Mouse (Mus musculus) liver, embryonic 16.5 days (tissue): ENCODE data around the gene Cradd. TPM values are rescaled to one million over a fixed set of nuclear protein-coding genes. Genes with fewer than 3 reads are reported as not detected.
A peak's percentile ranks its signal among the peaks of the same experiment; 100 is the strongest.

Experiments used
- ATAC-seq: fragments of 200-750 bp; cut with Nextera tagmentation; 2 replicates; pipeline ENCODE4 v1.8.0; 2017; ENCODE audit warnings: low read depth, mild to moderate bottlenecking, moderate number of reproducible peaks, moderate library complexity
- H3K27ac ChIP-seq: fragments of 300-500 bp; sonication (generic); 2 replicates; pipeline ENCODE4 v1.5.1; 2014; ENCODE audit warnings: mild to moderate bottlenecking, low read length
- H3K27me3 ChIP-seq: fragments of 300-500 bp; sonication (generic); 2 replicates; pipeline ENCODE4 v1.6.1; 2014; ENCODE audit warnings: low read depth, low read length, mixed read lengths; ENCODE audit not compliant: control insufficient read depth, insufficient read depth
- H3K36me3 ChIP-seq: fragments of 300-500 bp; sonication (generic); 2 replicates; pipeline ENCODE4 v1.6.1; 2014; ENCODE audit warnings: mild to moderate bottlenecking; ENCODE audit not compliant: control insufficient read depth, insufficient read depth
- H3K4me1 ChIP-seq: fragments of 300-500 bp; sonication (generic); 2 replicates; pipeline ENCODE4 v1.6.1; 2014; ENCODE audit warnings: low read depth, low read length, mixed read lengths; ENCODE audit not compliant: control insufficient read depth
- H3K4me2 ChIP-seq: fragments of 300-500 bp; sonication (generic); 2 replicates; pipeline ENCODE4 v1.6.1; 2014; ENCODE audit warnings: low read depth, low read length, mixed read lengths
- H3K4me3 ChIP-seq: fragments of 300-500 bp; sonication (generic); 2 replicates; pipeline ENCODE4 v1.5.1; 2014; ENCODE audit warnings: low read depth, mild to moderate bottlenecking, low read length
- H3K9ac ChIP-seq: fragments of 300-500 bp; sonication (generic); 2 replicates; pipeline ENCODE4 v1.6.1; 2014; ENCODE audit warnings: low read depth, low read length
- H3K9me3 ChIP-seq: fragments of 300-500 bp; sonication (generic); replicated peaks from 2 replicates; pipeline ENCODE4 v1.6.1; 2016; ENCODE audit warnings: low read length; ENCODE audit not compliant: control insufficient read depth
- WGBS: fragments of 180-500 bp; shearing (Covaris S2); extraction: QIAGEN DNeasy Blood & Tissue Kit; methylation state at CpG from one replicate; pipeline ENCODE4 v1.1.7; 2014; ENCODE audit not compliant: insufficient replicate concordance; 5-methylcytosine and 5-hydroxymethylcytosine counted together
- polyA plus RNA-seq: library from polyadenylated mRNA; unstranded; fragments of >200 nt; fragmentation: Nextera tagmentation; extraction: Ambion mirVana; gene quantifications from 2 replicates; pipeline ENCODE4 v1.2.1, GENCODE M21; 2015

Cradd gene
- polyA plus RNA-seq, 1 experiment from 2014 or later = 4.4 TPM

GRCm38 (mm10) chr10:95292269-95292668, 31.7 kb downstream of the Cradd start:
- 22% methylated on average over 5 of the region's 5 CpGs for WGBS
- H3K27ac ChIP-seq = no peak overlapping the region
- no peaks in the 10 kb centered on the region for H3K27me3 ChIP-seq
- no peak overlapping the region for H3K4me3 ChIP-seq
- no peaks in the 10 kb centered on the region for H3K9me3 ChIP-seq
- H3K4me1 ChIP-seq = peaks cover 40% of the 10 kb centered on the region
- ATAC-seq = no peak
- H3K36me3 ChIP-seq = no peaks in the 10 kb centered on the region
- H3K9ac ChIP-seq = no peak overlapping the region
- H3K4me2 ChIP-seq = no peak overlapping the region

DNA sequence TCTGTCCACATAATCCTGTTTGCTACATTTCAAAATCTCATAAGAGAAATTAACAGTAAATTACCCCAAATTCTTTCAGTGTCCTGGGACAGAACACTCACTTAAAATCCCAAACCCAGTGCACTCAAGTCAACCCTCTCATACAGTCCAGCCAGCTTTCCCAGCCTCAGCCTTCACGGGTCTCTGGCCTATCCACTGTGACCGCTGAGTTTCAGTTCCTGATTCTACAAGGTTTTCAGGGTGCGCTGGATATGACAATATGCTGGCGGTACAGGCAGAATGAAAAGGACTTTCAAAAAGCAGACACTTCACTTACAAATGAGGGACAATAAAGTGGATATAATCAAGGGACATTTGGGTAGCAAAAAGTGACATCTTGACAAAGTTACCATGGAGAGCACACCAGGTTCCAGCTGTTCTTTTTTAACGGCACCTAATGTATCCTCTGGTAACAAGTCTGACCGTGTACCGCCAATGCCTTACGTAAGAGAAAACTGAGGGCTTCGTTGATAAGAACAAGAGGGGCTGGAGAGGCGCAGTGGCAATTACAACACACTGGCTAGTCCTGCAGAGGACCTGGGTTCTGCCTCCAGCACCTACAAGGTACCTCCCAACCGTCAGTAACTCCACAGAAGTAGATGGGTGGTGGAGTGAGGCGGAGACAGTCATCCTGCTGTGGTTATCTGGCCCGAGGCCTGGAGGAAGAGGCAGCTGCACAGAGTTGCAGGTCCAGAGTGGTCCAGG, 32.6 kb downstream of the Cradd start:
- WGBS = 40% methylated on average over 13 of the region's 13 CpGs
- Histone ChIP-seq H3K27ac (peak overlapping the region; percentile 52), H3K9me3 (no peaks in the 10 kb centered on the region), H3K9ac (peak overlapping the region; percentile 31; the same call in 1 of the 2 replicates), H3K4me1 (peaks cover 35% of the 10 kb centered on the region), H3K4me3 (no peak overlapping the region), H3K36me3 (no peaks in the 10 kb centered on the region), H3K27me3 (no peaks in the 10 kb centered on the region), H3K4me2 (0 out of 2 replicates have a peak overlapping the region, but pooled peaks have one; percentile 9)
- ATAC-seq = peak; percentile 61

DNA sequence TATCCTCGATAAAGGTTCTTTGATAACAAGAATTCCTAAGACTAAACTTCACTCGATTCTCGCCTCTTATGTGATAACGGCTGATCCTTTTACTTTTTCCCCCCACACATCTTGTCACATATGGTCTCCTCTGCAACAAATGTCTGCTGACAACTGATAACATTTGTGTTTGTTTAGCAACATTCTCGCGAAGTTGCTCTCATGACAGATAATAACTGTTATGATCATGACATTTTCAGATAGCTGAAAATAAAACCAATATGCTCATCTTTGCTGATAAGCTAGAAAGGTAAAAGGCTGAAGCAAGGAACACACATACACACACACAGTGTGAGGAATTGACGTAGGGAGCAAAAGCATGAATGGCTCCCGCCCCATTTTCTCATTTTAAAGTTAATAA, 34.1 kb downstream of the Cradd start:
- Histone ChIP-seq H3K9me3 (no peaks in the 10 kb centered on the region), H3K27ac (peak overlapping the region; percentile 79), H3K9ac (no peak overlapping the region), H3K36me3 (no peaks in the 10 kb centered on the region), H3K27me3 (no peaks in the 10 kb centered on the region), H3K4me3 (no peak overlapping the region), H3K4me1 (peaks cover 35% of the 10 kb centered on the region), H3K4me2 (peak overlapping the region; percentile 43)
- WGBS = 27% methylated on average over 8 of the region's 8 CpGs
- peak; percentile 78 for ATAC-seq

DNA sequence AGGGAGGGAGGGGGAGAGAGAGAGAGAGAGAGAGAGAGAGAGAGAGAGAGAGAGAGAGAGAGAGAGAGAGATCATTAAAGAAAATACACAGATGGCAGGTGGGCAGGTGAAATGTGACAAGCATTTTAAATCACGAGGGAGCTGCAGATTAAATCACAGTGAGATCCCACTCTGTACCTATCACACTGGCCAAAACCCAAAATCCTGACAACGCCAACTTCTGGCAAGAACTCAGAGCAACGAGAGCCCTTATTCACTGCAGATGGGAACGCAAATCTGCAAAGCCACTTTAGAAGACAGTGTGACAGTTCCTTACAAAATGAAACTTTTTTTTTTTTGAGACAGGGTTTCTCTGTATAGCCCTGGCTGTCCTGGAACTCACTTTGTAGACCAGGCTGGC, 35.7 kb downstream of the Cradd start:
- H3K27ac ChIP-seq = no peak overlapping the region
- no peak for ATAC-seq
- 68% methylated on average over 4 of the region's 4 CpGs for WGBS
- no peaks in the 10 kb centered on the region for H3K9me3 ChIP-seq
- H3K36me3 ChIP-seq = no peaks in the 10 kb centered on the region
- H3K9ac ChIP-seq = no peak overlapping the region
- H3K4me2 ChIP-seq = no peak overlapping the region
- peaks cover 43% of the 10 kb centered on the region for H3K4me1 ChIP-seq
- no peaks in the 10 kb centered on the region for H3K27me3 ChIP-seq
- H3K4me3 ChIP-seq = no peak overlapping the region

DNA sequence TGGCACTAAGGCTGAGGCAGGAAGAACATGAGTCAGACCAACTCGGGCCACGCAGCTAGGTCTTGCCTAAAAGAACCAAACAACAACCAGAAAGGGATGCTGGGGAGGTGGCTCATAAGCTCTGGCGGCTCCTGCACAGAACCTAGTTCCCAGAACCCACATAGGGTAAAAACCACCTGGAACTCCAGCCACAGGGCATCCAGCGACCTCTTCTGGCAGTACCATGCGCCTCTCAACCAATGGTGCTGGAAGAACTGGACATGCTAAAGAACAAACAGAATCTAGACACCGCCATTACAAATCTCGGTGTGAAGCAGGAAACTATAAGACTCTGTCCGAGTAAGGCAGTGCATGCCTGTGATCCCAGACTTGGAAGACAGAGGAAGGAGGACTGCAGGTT, 36.6 kb downstream of the Cradd start:
- Histone ChIP-seq H3K27me3 (no peaks in the 10 kb centered on the region), H3K27ac (no peak overlapping the region), H3K4me3 (no peak overlapping the region), H3K4me1 (peaks cover 42% of the 10 kb centered on the region), H3K36me3 (no peaks in the 10 kb centered on the region), H3K4me2 (no peak overlapping the region), H3K9me3 (no peaks in the 10 kb centered on the region), H3K9ac (no peak overlapping the region)
- WGBS = 76% methylated on average over 8 of the region's 8 CpGs
- ATAC-seq = no peak

- Histone ChIP-seq H3K27me3 (no peaks in the 10 kb centered on the region), H3K4me2 (0 out of 2 replicates have a peak overlapping the region, but pooled peaks have one; percentile 11), H3K4me3 (no peak overlapping the region), H3K9ac (no peak overlapping the region), H3K36me3 (no peaks in the 10 kb centered on the region), H3K27ac (no peak overlapping the region), H3K4me1 (peaks cover 11% of the 10 kb centered on the region), H3K9me3 (no peaks in the 10 kb centered on the region)
- ATAC-seq = peak; percentile 65
- 23% methylated on average over 12 of the region's 12 CpGs for WGBS
These were observed 40.5 kb downstream of the Cradd start for GRCm38 (mm10) chr10:95283434-95283833.

DNA sequence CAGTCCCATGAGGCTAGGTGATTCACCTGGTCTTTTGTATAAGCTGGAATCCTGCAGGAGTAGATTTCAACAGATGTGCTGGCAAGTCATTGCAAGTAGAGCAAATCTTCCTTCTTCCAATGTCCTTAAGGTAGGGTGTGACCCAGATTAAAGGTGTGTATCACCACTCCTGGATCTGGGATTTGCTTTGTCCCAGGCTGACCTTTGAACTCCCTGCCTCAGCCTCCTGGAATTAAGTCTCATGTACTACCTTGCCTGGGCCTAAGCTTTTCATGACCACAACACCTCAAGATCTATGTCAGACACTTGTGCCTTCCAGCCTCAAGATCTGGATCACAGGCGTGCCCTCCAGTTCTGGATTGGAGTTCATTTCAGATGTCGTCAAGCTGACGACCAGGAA, 41.9 kb downstream of the Cradd start:
- H3K4me2 ChIP-seq = no peak overlapping the region
- H3K4me3 ChIP-seq = no peak overlapping the region
- 74% methylated on average over 3 of the region's 3 CpGs for WGBS
- H3K4me1 ChIP-seq = peaks cover 11% of the 10 kb centered on the region
- H3K9me3 ChIP-seq = no peaks in the 10 kb centered on the region
- H3K27me3 ChIP-seq = no peaks in the 10 kb centered on the region
- H3K36me3 ChIP-seq = no peaks in the 10 kb centered on the region
- no peak overlapping the region for H3K9ac ChIP-seq
- no peak overlapping the region for H3K27ac ChIP-seq
- no peak for ATAC-seq

DNA sequence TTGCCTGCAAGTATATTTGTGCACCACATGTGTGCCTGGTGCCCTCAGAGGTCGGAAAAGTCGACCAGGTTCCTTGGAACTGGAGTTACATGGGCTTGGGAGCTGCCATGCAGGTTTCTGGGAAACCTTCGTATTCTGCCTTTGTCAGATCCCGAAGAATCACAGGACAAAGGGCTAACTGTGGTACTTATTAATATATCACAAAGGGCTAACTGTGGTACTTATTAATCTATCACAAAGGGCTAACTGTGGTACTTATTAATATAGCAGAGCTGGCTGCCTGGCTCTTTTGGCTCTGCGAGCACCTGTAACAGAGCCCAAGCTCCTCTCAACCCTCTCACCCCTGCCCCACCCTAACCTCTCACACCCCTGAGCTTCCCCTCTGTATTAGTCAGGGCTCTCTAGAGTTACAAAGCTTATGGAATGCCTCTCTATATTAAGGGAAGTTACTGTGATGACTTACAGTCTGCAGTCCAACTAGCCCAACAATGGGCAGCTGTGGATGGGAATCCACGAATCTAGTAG, 42.4 kb downstream of the Cradd start:
- H3K27me3 ChIP-seq = no peaks in the 10 kb centered on the region
- no peak overlapping the region for H3K4me3 ChIP-seq
- H3K4me1 ChIP-seq = peaks cover 11% of the 10 kb centered on the region
- 73% methylated on average over 6 of the region's 6 CpGs for WGBS
- no peaks in the 10 kb centered on the region for H3K9me3 ChIP-seq
- H3K4me2 ChIP-seq = no peak overlapping the region
- H3K27ac ChIP-seq = no peak overlapping the region
- no peaks in the 10 kb centered on the region for H3K36me3 ChIP-seq
- no peak for ATAC-seq
- H3K9ac ChIP-seq = no peak overlapping the region

DNA sequence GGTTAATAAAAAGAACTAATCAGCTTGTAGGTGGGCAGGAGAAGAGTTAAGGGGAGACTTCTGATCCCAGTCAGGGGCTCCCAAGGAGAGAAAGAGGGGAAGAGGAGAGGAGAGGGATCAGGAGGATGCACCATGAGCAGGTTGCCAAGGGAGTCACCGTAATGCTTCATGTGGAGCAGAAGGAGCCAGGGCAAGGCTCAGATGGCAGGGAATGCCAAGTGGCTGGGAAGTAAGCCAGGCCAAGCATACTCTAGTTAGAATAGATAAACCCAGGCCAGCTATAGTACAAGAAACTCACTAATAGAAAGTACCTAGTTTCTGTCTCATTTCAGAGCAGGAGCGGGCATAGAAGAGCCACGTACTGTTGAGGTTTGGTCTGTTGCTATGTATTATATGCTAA, 43.6 kb downstream of the Cradd start:
- WGBS = 84% methylated on average over 3 of the region's 3 CpGs
- ATAC-seq = no peak
- H3K27me3 ChIP-seq = no peaks in the 10 kb centered on the region
- H3K4me3 ChIP-seq = no peak overlapping the region
- no peak overlapping the region for H3K4me2 ChIP-seq
- no peaks in the 10 kb centered on the region for H3K36me3 ChIP-seq
- H3K4me1 ChIP-seq = peaks cover 11% of the 10 kb centered on the region
- no peak overlapping the region for H3K27ac ChIP-seq
- no peaks in the 10 kb centered on the region for H3K9me3 ChIP-seq
- H3K9ac ChIP-seq = no peak overlapping the region
